Mouse (Mus musculus): ENCODE results near the gene Gak. TPM values are rescaled to one million over a fixed set of nuclear protein-coding genes. Genes with fewer than 3 reads are reported as not detected.
"Not testable (repeated sequence)": the region's sequence is repeated elsewhere in the genome, so short reads cannot be mapped to it uniquely, and the experiment has no call there.

Gak gene
- polyA plus RNA-seq, 1 experiment from 2014 or later, result 46.4 TPM

- Histone ChIP-seq H3K4me1 (ENCODE audit: control insufficient read depth, insufficient read depth, low read length) (no peaks in the 10 kb centered on the region), H3K9me3 (ENCODE audit: control insufficient read depth, low read length) (no peaks in the 10 kb centered on the region), H3K36me3 (ENCODE audit: control insufficient read depth, insufficient read depth, low read length) (no peaks in the 10 kb centered on the region), H3K4me2 (ENCODE audit: low read depth, severe bottlenecking) (no peak overlapping the region), H3K27me3 (ENCODE audit: control insufficient read depth, insufficient read depth, low read length) (no peaks in the 10 kb centered on the region), H3K9ac (ENCODE audit: low read length) (no peak overlapping the region), H3K4me3 (ENCODE audit: low read depth, low read length) (no peak overlapping the region), H3K27ac (replicated peaks; ENCODE audit: low read depth, low read length) (no peak overlapping the region)
- DNase-seq (ENCODE audit: low spot score) (no peak), ATAC-seq (ENCODE audit: insufficient number of reproducible peaks, low FRiP score, low TSS enrichment, low read depth) (no peak)
- WGBS, result 78% methylated on average over 4 of the region's 4 CpGs
Observed at GRCm38 (mm10) chr5:108636172-108636571, 6.6 kb upstream of the Gak start.

- H3K27me3 ChIP-seq (ENCODE audit: control insufficient read depth, insufficient read depth, low read length); ATAC-seq (ENCODE audit: insufficient number of reproducible peaks, low FRiP score, low TSS enrichment, low read depth); H3K4me3 ChIP-seq (ENCODE audit: low read depth, low read length); DNase-seq (ENCODE audit: low spot score); H3K27ac ChIP-seq (replicated peaks; ENCODE audit: low read depth, low read length); H3K36me3 ChIP-seq (ENCODE audit: control insufficient read depth, insufficient read depth, low read length); H3K4me1 ChIP-seq (ENCODE audit: control insufficient read depth, insufficient read depth, low read length); H3K9me3 ChIP-seq (ENCODE audit: control insufficient read depth, low read length); H3K4me2 ChIP-seq (ENCODE audit: low read depth, severe bottlenecking); H3K9ac ChIP-seq (ENCODE audit: low read length): not testable (repeated sequence)
- 81% methylated on average over 2 of the region's 3 CpGs for WGBS
Observed at GRCm38 (mm10) chr5:108634088-108634487, 4.5 kb upstream of the Gak start.

- H3K4me3 ChIP-seq (ENCODE audit: low read depth, low read length), result no peak overlapping the region
- WGBS, result 83% methylated on average over 4 of the region's 4 CpGs
- no peaks in the 10 kb centered on the region for H3K36me3 ChIP-seq (ENCODE audit: control insufficient read depth, insufficient read depth, low read length)
- no peak overlapping the region for H3K4me2 ChIP-seq (ENCODE audit: low read depth, severe bottlenecking)
- no peaks in the 10 kb centered on the region for H3K27me3 ChIP-seq (ENCODE audit: control insufficient read depth, insufficient read depth, low read length)
- no peak overlapping the region for H3K27ac ChIP-seq (replicated peaks; ENCODE audit: low read depth, low read length)
- ATAC-seq (ENCODE audit: insufficient number of reproducible peaks, low FRiP score, low TSS enrichment, low read depth) (no peak), DNase-seq (ENCODE audit: low spot score) (no peak)
- H3K9ac ChIP-seq (ENCODE audit: low read length), result no peak overlapping the region
- peaks cover 3% of the 10 kb centered on the region; the same call in 1 of the 2 replicates for H3K4me1 ChIP-seq (ENCODE audit: control insufficient read depth, insufficient read depth, low read length)
- H3K9me3 ChIP-seq (ENCODE audit: control insufficient read depth, low read length), result no peaks in the 10 kb centered on the region
Observed at GRCm38 (mm10) chr5:108633676-108634075, 4.1 kb upstream of the Gak start.

- Histone ChIP-seq H3K36me3 (ENCODE audit: control insufficient read depth, insufficient read depth, low read length) (no peaks in the 10 kb centered on the region; the same call in 1 of the 2 replicates), H3K9me3 (ENCODE audit: control insufficient read depth, low read length) (no peaks in the 10 kb centered on the region), H3K27ac (replicated peaks; ENCODE audit: low read depth, low read length) (peak overlapping the region; percentile 60; the same call in 1 of the 2 replicates), H3K9ac (ENCODE audit: low read length) (peak overlapping the region; percentile 82), H3K4me2 (ENCODE audit: low read depth, severe bottlenecking) (peak overlapping the region; percentile 91), H3K4me1 (ENCODE audit: control insufficient read depth, insufficient read depth, low read length) (peaks cover 5% of the 10 kb centered on the region; the same call in 1 of the 2 replicates), H3K27me3 (ENCODE audit: control insufficient read depth, insufficient read depth, low read length) (no peaks in the 10 kb centered on the region), H3K4me3 (ENCODE audit: low read depth, low read length) (peak overlapping the region; percentile 74)
- ATAC-seq (ENCODE audit: insufficient number of reproducible peaks, low FRiP score, low TSS enrichment, low read depth) (peak; percentile 78), DNase-seq (ENCODE audit: low spot score) (no peak)
- 2% methylated on average over 32 of the region's 32 CpGs for WGBS
Observed at GRCm38 (mm10) chr5:108628891-108629633, 493 bp downstream of the Gak start.

GRCm38 (mm10) chr5:108626050-108626660, 3.4 kb downstream of the Gak start:
- peaks cover 5% of the 10 kb centered on the region; the same call in 1 of the 2 replicates for H3K4me1 ChIP-seq (ENCODE audit: control insufficient read depth, insufficient read depth, low read length)
- H3K4me2 ChIP-seq (ENCODE audit: low read depth, severe bottlenecking), result no peak overlapping the region
- DNase-seq (ENCODE audit: low spot score), result no peak
- no peak for ATAC-seq (ENCODE audit: insufficient number of reproducible peaks, low FRiP score, low TSS enrichment, low read depth)
- peaks cover 2% of the 10 kb centered on the region; the same call in 1 of the 2 replicates for H3K36me3 ChIP-seq (ENCODE audit: control insufficient read depth, insufficient read depth, low read length)
- 85% methylated on average over 4 of the region's 4 CpGs for WGBS
- no peaks in the 10 kb centered on the region for H3K27me3 ChIP-seq (ENCODE audit: control insufficient read depth, insufficient read depth, low read length)
- H3K4me3 ChIP-seq (ENCODE audit: low read depth, low read length), result no peak overlapping the region
- no peak overlapping the region for H3K27ac ChIP-seq (replicated peaks; ENCODE audit: low read depth, low read length)
- no peak overlapping the region for H3K9ac ChIP-seq (ENCODE audit: low read length)
- no peaks in the 10 kb centered on the region for H3K9me3 ChIP-seq (ENCODE audit: control insufficient read depth, low read length)

GRCm38 (mm10) chr5:108621870-108622269, 7.7 kb downstream of the Gak start:
- Histone ChIP-seq H3K9me3 (ENCODE audit: control insufficient read depth, low read length) (no peaks in the 10 kb centered on the region), H3K4me1 (ENCODE audit: control insufficient read depth, insufficient read depth, low read length) (no peaks in the 10 kb centered on the region), H3K4me2 (ENCODE audit: low read depth, severe bottlenecking) (no peak overlapping the region), H3K4me3 (ENCODE audit: low read depth, low read length) (no peak overlapping the region), H3K27me3 (ENCODE audit: control insufficient read depth, insufficient read depth, low read length) (no peaks in the 10 kb centered on the region), H3K36me3 (ENCODE audit: control insufficient read depth, insufficient read depth, low read length) (peaks cover 2% of the 10 kb centered on the region; the same call in 1 of the 2 replicates), H3K9ac (ENCODE audit: low read length) (no peak overlapping the region), H3K27ac (replicated peaks; ENCODE audit: low read depth, low read length) (no peak overlapping the region)
- DNase-seq (ENCODE audit: low spot score) (no peak), ATAC-seq (ENCODE audit: insufficient number of reproducible peaks, low FRiP score, low TSS enrichment, low read depth) (no peak)
- 81% methylated on average over 2 of the region's 2 CpGs for WGBS

GRCm38 (mm10) chr5:108610426-108610825, 19.1 kb downstream of the Gak start:
- DNase-seq (ENCODE audit: low spot score) (no peak), ATAC-seq (ENCODE audit: insufficient number of reproducible peaks, low FRiP score, low TSS enrichment, low read depth) (no peak)
- Histone ChIP-seq H3K4me2 (ENCODE audit: low read depth, severe bottlenecking) (no peak overlapping the region), H3K27me3 (ENCODE audit: control insufficient read depth, insufficient read depth, low read length) (no peaks in the 10 kb centered on the region), H3K9ac (ENCODE audit: low read length) (no peak overlapping the region), H3K4me1 (ENCODE audit: control insufficient read depth, insufficient read depth, low read length) (no peaks in the 10 kb centered on the region), H3K4me3 (ENCODE audit: low read depth, low read length) (no peak overlapping the region), H3K36me3 (ENCODE audit: control insufficient read depth, insufficient read depth, low read length) (peaks cover 27% of the 10 kb centered on the region), H3K27ac (replicated peaks; ENCODE audit: low read depth, low read length) (no peak overlapping the region), H3K9me3 (ENCODE audit: control insufficient read depth, low read length) (no peaks in the 10 kb centered on the region)
- 100% methylated on average over 1 of the region's 1 CpGs for WGBS

- Histone ChIP-seq H3K36me3 (ENCODE audit: control insufficient read depth, insufficient read depth, low read length) (peaks cover 28% of the 10 kb centered on the region), H3K9ac (ENCODE audit: low read length) (no peak overlapping the region), H3K4me1 (ENCODE audit: control insufficient read depth, insufficient read depth, low read length) (no peaks in the 10 kb centered on the region), H3K4me2 (ENCODE audit: low read depth, severe bottlenecking) (no peak overlapping the region), H3K9me3 (ENCODE audit: control insufficient read depth, low read length) (no peaks in the 10 kb centered on the region), H3K4me3 (ENCODE audit: low read depth, low read length) (no peak overlapping the region), H3K27ac (replicated peaks; ENCODE audit: low read depth, low read length) (no peak overlapping the region), H3K27me3 (ENCODE audit: control insufficient read depth, insufficient read depth, low read length) (no peaks in the 10 kb centered on the region)
- ATAC-seq (ENCODE audit: insufficient number of reproducible peaks, low FRiP score, low TSS enrichment, low read depth) (no peak), DNase-seq (ENCODE audit: low spot score) (no peak)
- 95% methylated on average over 9 of the region's 9 CpGs for WGBS
Observed at GRCm38 (mm10) chr5:108602537-108602936, 27.0 kb downstream of the Gak start.

Measured in limb, embryonic 11.5 days (tissue).